Mouse (Mus musculus) regulatory T cell (primary cell): ENCODE data around the gene Dck.

Experiments
- in situ Hi-C: fragments of 300-600 bp; cut with MboI, MseI; formaldehyde crosslinking; loops from one replicate; pipeline ENCODE4 v1.15.1; 2025; ENCODE audit warnings: high pct_unique_total_duplicates

Dck gene

GRCm38 (mm10) chr5:88791256-88792245 lies 26.8 kb downstream of the Dck start:
- in situ Hi-C loops: no loop called here

GRCm38 (mm10) chr5:88793676-88794075 lies 28.9 kb downstream of the Dck start:
- in situ Hi-C loops: no loop called here

GRCm38 (mm10) chr5:88795910-88796584 lies 31.3 kb downstream of the Dck start:
- in situ Hi-C loops: loop anchor here (5.0 kb wide), 1 partner anchor 881 kb away; no protein-coding TSS in a partner anchor

GRCm38 (mm10) chr5:88796588-88796987 lies 31.8 kb downstream of the Dck start:
- in situ Hi-C loops: loop anchor here (5.0 kb wide), 1 partner anchor 881 kb away; no protein-coding TSS in a partner anchor

- in situ Hi-C loops: loop anchor here (5.0 kb wide), 1 partner anchor 880 kb away; no protein-coding TSS in a partner anchor
Measured at GRCm38 (mm10) chr5:88797121-88797520, 32.3 kb downstream of the Dck start.

- in situ Hi-C loops: no loop called here
Measured at GRCm38 (mm10) chr5:88805616-88806015, 40.8 kb downstream of the Dck start.

GRCm38 (mm10) chr5:88806278-88806677 lies 41.5 kb downstream of the Dck start:
- in situ Hi-C loops: no loop called here

GRCm38 (mm10) chr5:88807342-88807741 lies 42.5 kb downstream of the Dck start:
- in situ Hi-C loops: no loop called here

GRCm38 (mm10) chr5:88813188-88813587 lies 48.4 kb downstream of the Dck start:
- in situ Hi-C loops: no loop called here

GRCm38 (mm10) chr5:88814552-88814951 lies 49.8 kb downstream of the Dck start:
- in situ Hi-C loops: no loop called here

GRCm38 (mm10) chr5:88821542-88821941 lies 56.7 kb downstream of the Dck start:
- in situ Hi-C loops: no loop called here

GRCm38 (mm10) chr5:88824838-88825237 lies 60.0 kb downstream of the Dck start:
- in situ Hi-C loops: no loop called here

GRCm38 (mm10) chr5:88829835-88830571 lies 65.2 kb downstream of the Dck start:
- in situ Hi-C loops: no loop called here

- in situ Hi-C loops: no loop called here
Measured at GRCm38 (mm10) chr5:88830880-88831279, 66.1 kb downstream of the Dck start.

- in situ Hi-C loops: no loop called here
Measured at GRCm38 (mm10) chr5:88831935-88832334, 67.1 kb downstream of the Dck start.
